Mouse (Mus musculus) olfactory bulb, adult 2 months (tissue): Measurements from ENCODE around the gene Pate2.

Experiments
- CTCF ChIP-seq: fragments of 200-500 bp; IDR thresholded peaks from 2 replicates; pipeline ENCODE4 v1.5.1; 2012; ENCODE audit warnings: low read depth, mild to moderate bottlenecking, low read length, moderate library complexity; ENCODE audit not compliant: insufficient read depth
- POLR2A ChIP-seq: fragments of 200-500 bp; IDR thresholded peaks from 2 replicates; pipeline ENCODE4 v1.6.1; 2012; ENCODE audit warnings: mild to moderate bottlenecking, low read depth, low read length, moderate library complexity; ENCODE audit not compliant: insufficient read depth

DNA sequence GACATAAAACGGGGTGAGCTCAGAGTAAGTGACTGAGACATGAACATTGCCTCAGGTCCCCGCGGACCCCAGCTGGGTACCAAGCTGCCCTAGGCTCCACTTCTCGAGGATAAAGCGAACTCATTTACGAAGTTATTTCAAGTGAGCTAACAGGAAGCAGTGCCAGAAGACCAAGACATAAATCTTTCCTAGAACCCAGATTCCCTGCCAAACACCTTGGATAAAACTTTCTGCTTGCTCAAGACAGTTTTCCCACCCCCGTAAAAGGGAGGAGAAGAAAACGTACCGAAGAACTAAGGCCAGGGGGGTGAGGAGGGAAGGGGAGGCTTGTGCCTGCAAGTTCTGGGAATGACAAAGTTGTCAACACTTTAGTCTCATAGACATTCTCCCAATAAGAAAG is 36.8 kb upstream of the Pate2 start:
- TF ChIP-seq POLR2A (no peak), CTCF (no peak)
